Mouse (Mus musculus): ENCODE measurements around the gene Grik4. TPM values are rescaled to one million over a fixed set of nuclear protein-coding genes. Genes with fewer than 3 reads are reported as not detected.

Grik4 gene
- polyA plus RNA-seq, 1 experiment from 2014 or later, result 2.2 TPM

DNA sequence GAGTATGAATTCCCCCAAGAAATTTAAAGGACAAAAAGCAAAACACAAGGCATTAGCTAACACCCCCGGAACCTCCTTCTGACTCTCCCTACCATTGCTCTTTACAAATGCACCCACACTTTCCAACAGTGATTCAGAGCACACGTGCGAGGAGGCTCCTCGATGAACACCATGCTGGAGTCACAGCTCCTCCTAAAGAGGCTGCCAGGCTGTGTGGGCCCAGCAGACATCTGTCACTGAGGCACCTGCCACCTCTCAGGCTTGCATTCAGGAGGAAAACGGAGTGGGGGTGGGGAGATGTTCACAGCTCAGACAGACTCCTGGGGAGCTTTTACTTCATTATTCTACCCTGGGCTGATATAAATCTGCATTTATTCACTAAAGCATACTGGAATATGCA is 301.5 kb downstream of the Grik4 start:
- H3K4me3 ChIP-seq (ENCODE audit: low read depth, low read length), result no peak overlapping the region
- no peaks in the 10 kb centered on the region for H3K9me3 ChIP-seq (ENCODE audit: control insufficient read depth, low read length)
- no peaks in the 10 kb centered on the region for H3K36me3 ChIP-seq (ENCODE audit: control insufficient read depth, insufficient read depth, low read length)
- no peak overlapping the region for H3K27ac ChIP-seq (ENCODE audit: low read depth, low read length)
- H3K4me1 ChIP-seq (replicated peaks; ENCODE audit: control insufficient read depth, insufficient read depth, low read length), result no peaks in the 10 kb centered on the region
- no peak overlapping the region for H3K4me2 ChIP-seq
- no peaks in the 10 kb centered on the region for H3K27me3 ChIP-seq (replicated peaks; ENCODE audit: control insufficient read depth, insufficient read depth, low read length)
- no peak overlapping the region for H3K9ac ChIP-seq (ENCODE audit: low read depth, low read length)
- ATAC-seq (replicated peaks; ENCODE audit: low FRiP score), result no peak
- DNase-seq (ENCODE audit: low spot score), result no peak
- WGBS, result 54% methylated on average over 5 of the region's 5 CpGs

DNA sequence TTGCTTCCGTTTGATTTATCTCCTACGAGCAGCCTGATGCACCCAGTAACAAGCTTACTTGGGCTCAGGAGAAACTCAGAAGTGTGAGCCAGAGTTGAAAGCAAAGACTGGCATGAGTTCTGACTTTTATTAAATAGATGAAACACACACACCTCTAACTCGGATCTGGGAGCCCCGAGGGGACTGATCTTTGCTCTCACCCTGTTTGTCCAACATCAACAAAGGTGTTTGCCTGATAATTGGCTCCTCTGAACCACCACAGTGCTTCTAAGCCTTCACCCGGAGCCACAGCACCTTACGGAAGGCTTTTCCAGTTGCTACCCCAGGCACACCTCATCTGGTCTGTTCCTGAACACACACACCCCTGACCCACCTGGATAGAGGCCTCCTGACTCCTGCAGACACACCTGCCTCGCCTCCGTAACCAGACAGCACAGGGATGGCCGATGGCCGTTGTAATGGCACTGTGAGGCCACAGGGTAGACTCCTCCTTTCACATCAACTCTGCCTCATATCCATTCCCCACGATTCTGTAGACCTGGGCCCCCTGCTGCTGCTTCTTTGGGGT is 302.7 kb downstream of the Grik4 start:
- Histone ChIP-seq H3K27ac (ENCODE audit: low read depth, low read length) (no peak overlapping the region), H3K9ac (ENCODE audit: low read depth, low read length) (no peak overlapping the region), H3K9me3 (ENCODE audit: control insufficient read depth, low read length) (no peaks in the 10 kb centered on the region), H3K4me3 (ENCODE audit: low read depth, low read length) (no peak overlapping the region), H3K4me1 (replicated peaks; ENCODE audit: control insufficient read depth, insufficient read depth, low read length) (no peaks in the 10 kb centered on the region), H3K36me3 (ENCODE audit: control insufficient read depth, insufficient read depth, low read length) (no peaks in the 10 kb centered on the region), H3K27me3 (replicated peaks; ENCODE audit: control insufficient read depth, insufficient read depth, low read length) (no peaks in the 10 kb centered on the region), H3K4me2 (no peak overlapping the region)
- no peak for DNase-seq (ENCODE audit: low spot score)
- ATAC-seq (replicated peaks; ENCODE audit: low FRiP score), result no peak
- 61% methylated on average over 11 of the region's 11 CpGs for WGBS

DNA sequence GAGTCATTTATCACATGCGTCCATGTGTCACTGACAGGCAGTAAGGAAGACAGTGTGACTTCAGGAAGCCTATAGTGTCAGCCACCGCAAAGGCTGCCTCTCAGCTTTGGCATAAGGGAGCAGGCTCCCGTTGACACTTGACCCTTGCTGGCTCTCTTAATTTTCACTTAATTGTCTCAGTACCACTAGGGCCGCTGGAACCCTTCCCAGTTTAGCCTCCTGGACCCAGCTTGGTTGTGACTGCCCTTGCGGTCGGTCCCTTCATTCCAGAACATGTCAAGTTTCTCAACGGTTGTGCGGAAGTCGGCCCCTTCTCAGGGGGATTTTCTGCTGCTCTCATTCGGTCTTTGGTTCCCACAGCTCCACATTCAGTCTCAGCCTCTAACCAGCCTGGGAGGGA is 307.8 kb downstream of the Grik4 start:
- Histone ChIP-seq H3K4me2 (no peak overlapping the region), H3K4me3 (ENCODE audit: low read depth, low read length) (no peak overlapping the region), H3K27me3 (replicated peaks; ENCODE audit: control insufficient read depth, insufficient read depth, low read length) (no peaks in the 10 kb centered on the region), H3K9ac (ENCODE audit: low read depth, low read length) (no peak overlapping the region), H3K36me3 (ENCODE audit: control insufficient read depth, insufficient read depth, low read length) (no peaks in the 10 kb centered on the region), H3K9me3 (ENCODE audit: control insufficient read depth, low read length) (no peaks in the 10 kb centered on the region), H3K4me1 (replicated peaks; ENCODE audit: control insufficient read depth, insufficient read depth, low read length) (no peaks in the 10 kb centered on the region), H3K27ac (ENCODE audit: low read depth, low read length) (no peak overlapping the region)
- 66% methylated on average over 10 of the region's 10 CpGs for WGBS
- ATAC-seq (replicated peaks; ENCODE audit: low FRiP score) (no peak), DNase-seq (ENCODE audit: low spot score) (no peak)

DNA sequence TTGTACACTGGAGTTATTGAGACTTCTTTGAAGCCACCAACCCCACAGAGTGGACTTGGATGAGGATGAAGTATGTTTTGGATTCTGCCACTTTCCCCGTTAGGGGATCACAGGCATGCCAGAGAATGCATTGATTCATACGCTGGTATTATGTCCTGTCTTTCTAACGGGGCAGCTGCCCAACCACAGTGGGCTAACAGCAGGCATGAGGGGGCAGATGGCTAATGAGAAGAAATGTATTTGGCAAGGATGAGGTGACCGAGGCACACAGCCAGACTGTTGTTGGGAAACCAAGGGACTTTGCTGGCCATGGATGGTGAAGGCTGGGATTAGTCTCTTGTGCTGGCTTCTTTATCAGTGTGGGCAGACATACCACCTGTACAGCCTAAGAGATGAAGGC is 312.8 kb downstream of the Grik4 start:
- H3K9ac ChIP-seq (ENCODE audit: low read depth, low read length), result no peak overlapping the region
- H3K9me3 ChIP-seq (ENCODE audit: control insufficient read depth, low read length), result no peaks in the 10 kb centered on the region
- no peaks in the 10 kb centered on the region for H3K36me3 ChIP-seq (ENCODE audit: control insufficient read depth, insufficient read depth, low read length)
- no peak overlapping the region for H3K4me2 ChIP-seq
- no peak overlapping the region for H3K27ac ChIP-seq (ENCODE audit: low read depth, low read length)
- H3K4me1 ChIP-seq (replicated peaks; ENCODE audit: control insufficient read depth, insufficient read depth, low read length), result no peaks in the 10 kb centered on the region
- no peak overlapping the region for H3K4me3 ChIP-seq (ENCODE audit: low read depth, low read length)
- DNase-seq (ENCODE audit: low spot score) (no peak), ATAC-seq (replicated peaks; ENCODE audit: low FRiP score) (no peak)
- H3K27me3 ChIP-seq (replicated peaks; ENCODE audit: control insufficient read depth, insufficient read depth, low read length), result no peaks in the 10 kb centered on the region
- 80% methylated on average over 4 of the region's 4 CpGs for WGBS

DNA sequence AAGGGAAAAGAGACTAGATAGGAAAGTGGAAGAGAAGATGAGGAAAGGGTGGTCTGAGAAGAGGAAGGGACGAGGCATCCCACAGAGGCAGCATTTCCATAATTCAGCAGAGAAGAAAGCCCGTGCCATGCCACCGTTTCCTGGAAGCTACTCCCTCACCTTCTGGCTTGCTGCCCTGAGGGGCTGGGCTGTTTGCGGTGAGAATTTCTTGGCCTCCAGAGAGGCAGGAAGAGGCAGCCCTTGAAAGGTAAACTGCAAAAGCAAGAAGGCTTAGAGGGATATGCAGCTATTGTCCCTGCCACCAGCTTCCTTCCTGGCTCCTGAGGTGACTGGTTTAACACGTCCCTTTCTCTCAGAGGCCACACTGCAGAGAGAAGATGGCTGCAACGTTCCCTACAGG is 316.7 kb downstream of the Grik4 start:
- Histone ChIP-seq H3K4me2 (no peak overlapping the region), H3K9me3 (ENCODE audit: control insufficient read depth, low read length) (no peaks in the 10 kb centered on the region), H3K4me1 (replicated peaks; ENCODE audit: control insufficient read depth, insufficient read depth, low read length) (no peaks in the 10 kb centered on the region), H3K36me3 (ENCODE audit: control insufficient read depth, insufficient read depth, low read length) (no peaks in the 10 kb centered on the region), H3K4me3 (ENCODE audit: low read depth, low read length) (no peak overlapping the region), H3K27ac (ENCODE audit: low read depth, low read length) (no peak overlapping the region), H3K27me3 (replicated peaks; ENCODE audit: control insufficient read depth, insufficient read depth, low read length) (no peaks in the 10 kb centered on the region), H3K9ac (ENCODE audit: low read depth, low read length) (no peak overlapping the region)
- WGBS, result 17% methylated on average over 6 of the region's 6 CpGs
- no peak for ATAC-seq (replicated peaks; ENCODE audit: low FRiP score)
- DNase-seq (ENCODE audit: low spot score), result no peak

DNA sequence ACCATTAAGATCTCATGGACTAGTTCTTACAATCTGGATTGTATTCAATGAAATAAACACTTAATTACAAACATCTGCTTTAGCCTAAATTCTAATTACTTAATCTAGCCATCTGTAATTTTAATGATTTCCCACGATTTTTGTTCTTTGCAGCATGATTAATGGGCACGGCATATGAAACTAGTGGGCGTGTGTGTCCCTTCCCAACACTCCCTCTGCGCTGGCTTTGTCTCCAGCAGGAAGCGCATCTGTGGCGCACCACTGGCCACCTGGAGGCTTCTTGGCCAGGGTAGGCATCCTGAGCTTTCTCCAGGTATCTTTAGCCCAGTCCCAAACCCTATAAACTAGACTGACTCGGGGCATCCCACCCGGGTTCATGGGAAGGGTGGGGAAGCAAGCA is 317.1 kb downstream of the Grik4 start:
- Histone ChIP-seq H3K27ac (ENCODE audit: low read depth, low read length) (no peak overlapping the region), H3K4me2 (no peak overlapping the region), H3K9ac (ENCODE audit: low read depth, low read length) (no peak overlapping the region), H3K4me3 (ENCODE audit: low read depth, low read length) (no peak overlapping the region), H3K27me3 (replicated peaks; ENCODE audit: control insufficient read depth, insufficient read depth, low read length) (no peaks in the 10 kb centered on the region), H3K36me3 (ENCODE audit: control insufficient read depth, insufficient read depth, low read length) (no peaks in the 10 kb centered on the region), H3K4me1 (replicated peaks; ENCODE audit: control insufficient read depth, insufficient read depth, low read length) (no peaks in the 10 kb centered on the region), H3K9me3 (ENCODE audit: control insufficient read depth, low read length) (no peaks in the 10 kb centered on the region)
- no peak for ATAC-seq (replicated peaks; ENCODE audit: low FRiP score)
- DNase-seq (ENCODE audit: low spot score), result no peak
- whole genome bisulfite sequencing, result 52% methylated on average over 8 of the region's 8 CpGs

DNA sequence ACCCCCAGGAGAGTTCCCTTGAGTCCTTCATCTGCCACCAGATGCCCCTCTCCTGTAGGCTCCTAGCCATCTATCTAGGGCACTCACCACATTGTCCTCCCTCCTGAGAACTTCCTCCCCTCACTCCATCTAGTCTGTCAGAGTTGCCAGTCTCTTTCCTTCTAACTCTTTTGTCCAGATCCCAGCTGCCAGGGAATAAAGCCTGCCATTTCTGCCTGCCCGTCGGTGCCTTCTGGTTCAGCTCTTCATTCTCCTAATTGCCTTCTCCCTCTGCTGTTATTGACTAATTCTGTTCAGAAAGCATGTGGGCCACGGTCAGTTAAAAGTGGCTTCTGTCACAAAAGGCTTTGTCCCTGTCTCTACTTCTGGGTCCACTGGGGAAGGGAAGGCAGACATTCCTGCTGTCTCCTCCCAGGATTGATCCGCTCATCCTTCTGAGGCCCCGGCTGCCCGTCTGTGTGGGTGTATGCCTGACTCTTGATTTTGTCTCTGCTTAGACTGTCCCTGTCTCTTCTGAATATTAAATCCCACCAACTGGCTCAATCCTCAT is 318.0 kb downstream of the Grik4 start:
- 71% methylated on average over 6 of the region's 6 CpGs for WGBS
- Histone ChIP-seq H3K27ac (ENCODE audit: low read depth, low read length) (no peak overlapping the region), H3K4me3 (ENCODE audit: low read depth, low read length) (no peak overlapping the region), H3K9me3 (ENCODE audit: control insufficient read depth, low read length) (no peaks in the 10 kb centered on the region), H3K9ac (ENCODE audit: low read depth, low read length) (no peak overlapping the region), H3K4me2 (no peak overlapping the region), H3K4me1 (replicated peaks; ENCODE audit: control insufficient read depth, insufficient read depth, low read length) (no peaks in the 10 kb centered on the region), H3K27me3 (replicated peaks; ENCODE audit: control insufficient read depth, insufficient read depth, low read length) (no peaks in the 10 kb centered on the region), H3K36me3 (ENCODE audit: control insufficient read depth, insufficient read depth, low read length) (no peaks in the 10 kb centered on the region)
- no peak for ATAC-seq (replicated peaks; ENCODE audit: low FRiP score)
- no peak for DNase-seq (ENCODE audit: low spot score)

DNA sequence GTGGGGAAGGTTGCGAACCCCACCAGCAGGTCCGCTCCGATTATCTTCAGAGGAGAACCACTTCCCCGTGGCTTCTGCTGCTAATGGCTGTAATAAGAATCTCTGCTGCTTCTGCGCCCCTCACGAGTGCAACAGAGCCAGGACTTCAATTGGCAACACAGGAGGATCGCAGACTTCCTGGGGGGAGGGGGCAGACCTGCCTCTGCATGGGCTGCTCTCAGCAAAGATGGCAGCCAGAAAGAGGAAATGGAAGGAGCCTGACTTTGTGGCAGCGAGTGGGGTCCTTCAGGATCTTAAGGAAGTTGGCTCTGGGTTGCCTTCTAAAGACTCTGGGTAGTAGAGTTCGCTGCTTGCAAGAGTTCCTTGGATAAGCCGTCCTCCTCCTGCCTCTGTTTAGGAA is 329.9 kb downstream of the Grik4 start:
- Histone ChIP-seq H3K4me2 (no peak overlapping the region), H3K27me3 (replicated peaks; ENCODE audit: control insufficient read depth, insufficient read depth, low read length) (no peaks in the 10 kb centered on the region), H3K36me3 (ENCODE audit: control insufficient read depth, insufficient read depth, low read length) (no peaks in the 10 kb centered on the region), H3K9ac (ENCODE audit: low read depth, low read length) (no peak overlapping the region), H3K27ac (ENCODE audit: low read depth, low read length) (no peak overlapping the region), H3K4me1 (replicated peaks; ENCODE audit: control insufficient read depth, insufficient read depth, low read length) (0 out of 2 replicates have a peak, but pooled peaks cover 2% of the 10 kb centered on the region), H3K9me3 (ENCODE audit: control insufficient read depth, low read length) (no peaks in the 10 kb centered on the region), H3K4me3 (ENCODE audit: low read depth, low read length) (no peak overlapping the region)
- ATAC-seq (replicated peaks; ENCODE audit: low FRiP score) (no peak), DNase-seq (ENCODE audit: low spot score) (no peak)
- 51% methylated on average over 10 of the region's 10 CpGs for WGBS

DNA sequence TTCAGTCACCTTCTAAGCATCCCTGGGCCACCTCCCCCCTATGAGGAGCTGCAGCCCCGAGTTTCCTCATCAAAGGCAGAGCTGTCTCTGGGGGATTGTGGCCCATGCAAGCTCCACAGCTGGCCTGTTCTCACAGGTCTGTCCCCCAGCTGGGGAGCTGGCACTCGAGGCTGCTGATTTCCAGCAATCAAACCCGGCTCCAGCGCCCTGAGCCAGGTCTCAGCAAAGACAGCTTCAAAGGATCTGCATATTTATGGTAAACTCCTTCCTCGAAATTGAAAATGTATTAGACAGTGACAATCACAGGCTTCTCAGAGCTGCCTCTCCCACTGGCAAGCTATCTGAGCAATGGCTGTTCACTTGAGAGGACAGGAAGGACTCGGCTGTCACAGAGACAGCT is 330.5 kb downstream of the Grik4 start:
- DNase-seq (ENCODE audit: low spot score) (no peak), ATAC-seq (replicated peaks; ENCODE audit: low FRiP score) (no peak)
- Histone ChIP-seq H3K4me2 (no peak overlapping the region), H3K9ac (ENCODE audit: low read depth, low read length) (no peak overlapping the region), H3K4me1 (replicated peaks; ENCODE audit: control insufficient read depth, insufficient read depth, low read length) (0 out of 2 replicates have a peak, but pooled peaks cover 2% of the 10 kb centered on the region), H3K9me3 (ENCODE audit: control insufficient read depth, low read length) (no peaks in the 10 kb centered on the region), H3K27ac (ENCODE audit: low read depth, low read length) (no peak overlapping the region), H3K36me3 (ENCODE audit: control insufficient read depth, insufficient read depth, low read length) (no peaks in the 10 kb centered on the region), H3K4me3 (ENCODE audit: low read depth, low read length) (no peak overlapping the region), H3K27me3 (replicated peaks; ENCODE audit: control insufficient read depth, insufficient read depth, low read length) (no peaks in the 10 kb centered on the region)
- 53% methylated on average over 6 of the region's 6 CpGs for WGBS
